Mouse (Mus musculus) kidney, embryonic 16.5 days (tissue): Measurements from ENCODE around the gene Pcdh7. TPM values are rescaled to one million over a fixed set of nuclear protein-coding genes. Genes with fewer than 3 reads are reported as not detected.
A peak's percentile ranks its signal among the peaks of the same experiment; 100 is the strongest.

Experiments
- ATAC-seq: fragments of 200-750 bp; cut with Nextera tagmentation; 2 replicates; pipeline ENCODE4 v1.8.0; 2017; ENCODE audit warnings: moderate TSS enrichment; ENCODE audit not compliant: low FRiP score, low TSS enrichment
- H3K27ac ChIP-seq: fragments of 300-500 bp; sonication (generic); 2 replicates; pipeline ENCODE4 v1.5.1; 2014; ENCODE audit warnings: low read length
- H3K27me3 ChIP-seq: fragments of 300-500 bp; sonication (generic); 2 replicates; pipeline ENCODE4 v1.6.1; 2014; ENCODE audit warnings: low read length, control low read depth, mixed read lengths; ENCODE audit not compliant: insufficient read depth
- H3K36me3 ChIP-seq: fragments of 300-500 bp; sonication (generic); 2 replicates; pipeline ENCODE4 v1.6.1; 2014; ENCODE audit warnings: low read length, control low read depth, mixed read lengths; ENCODE audit not compliant: insufficient read depth
- H3K4me1 ChIP-seq: fragments of 300-500 bp; sonication (generic); 2 replicates; pipeline ENCODE4 v1.6.1; 2014; ENCODE audit warnings: low read length, control low read depth, mixed read lengths; ENCODE audit not compliant: insufficient read depth
- H3K4me2 ChIP-seq: fragments of 300-500 bp; sonication (generic); replicated peaks from 2 replicates; pipeline ENCODE4 v1.6.1; 2014; ENCODE audit warnings: low read depth, low read length
- H3K4me3 ChIP-seq: fragments of 300-500 bp; sonication (generic); 2 replicates; pipeline ENCODE4 v1.5.1; 2014; ENCODE audit warnings: mild to moderate bottlenecking, low read length
- H3K9ac ChIP-seq: fragments of 300-500 bp; sonication (generic); replicated peaks from 2 replicates; pipeline ENCODE4 v1.6.1; 2014; ENCODE audit warnings: low read length
- H3K9me3 ChIP-seq: fragments of 300-500 bp; sonication (generic); 2 replicates; pipeline ENCODE4 v1.6.1; 2016; ENCODE audit warnings: low read length, control low read depth
- WGBS: fragments of 180-500 bp; shearing (Covaris S2); extraction: QIAGEN DNeasy Blood & Tissue Kit; methylation state at CpG from one replicate; pipeline ENCODE4 v1.1.7; 2014; 5-methylcytosine and 5-hydroxymethylcytosine counted together
- polyA plus RNA-seq: library from polyadenylated mRNA; unstranded; fragments of >200 nt; fragmentation: Nextera tagmentation; extraction: Ambion mirVana; gene quantifications from 2 replicates; pipeline ENCODE4 v1.2.1, GENCODE M21; 2015

Pcdh7 gene
- polyA plus RNA-seq, 1 experiment from 2014 or later, result 4.1 TPM

- Histone ChIP-seq H3K9me3 (no peaks in the 10 kb centered on the region), H3K27ac (no peak overlapping the region), H3K27me3 (no peaks in the 10 kb centered on the region), H3K36me3 (no peaks in the 10 kb centered on the region), H3K4me1 (no peaks in the 10 kb centered on the region), H3K4me2 (no peak overlapping the region), H3K4me3 (no peak overlapping the region), H3K9ac (no peak overlapping the region)
- ATAC-seq, result no peak
- WGBS, result 74% methylated on average over 3 of the region's 3 CpGs
Measured at GRCm38 (mm10) chr5:57782546-57782945, 64.8 kb downstream of the Pcdh7 start.

- H3K27me3 ChIP-seq, result no peaks in the 10 kb centered on the region
- no peak overlapping the region for H3K4me3 ChIP-seq
- H3K27ac ChIP-seq, result 0 out of 2 replicates have a peak overlapping the region, but pooled peaks have one; percentile 43
- no peaks in the 10 kb centered on the region for H3K9me3 ChIP-seq
- no peaks in the 10 kb centered on the region for H3K4me1 ChIP-seq
- no peak overlapping the region for H3K9ac ChIP-seq
- WGBS, result 40% methylated on average over 4 of the region's 4 CpGs
- H3K36me3 ChIP-seq, result no peaks in the 10 kb centered on the region
- no peak overlapping the region for H3K4me2 ChIP-seq
- peak; percentile 88 for ATAC-seq
Measured at GRCm38 (mm10) chr5:57788775-57789509, 71.2 kb downstream of the Pcdh7 start.

GRCm38 (mm10) chr5:57796337-57796736 is 78.6 kb downstream of the Pcdh7 start:
- no peaks in the 10 kb centered on the region for H3K9me3 ChIP-seq
- no peak overlapping the region for H3K4me3 ChIP-seq
- peak; percentile 82; the same call in 1 of the 2 replicates for ATAC-seq
- H3K36me3 ChIP-seq, result no peaks in the 10 kb centered on the region
- no peak overlapping the region for H3K9ac ChIP-seq
- H3K27ac ChIP-seq, result no peak overlapping the region
- no peak overlapping the region for H3K4me2 ChIP-seq
- peaks cover 6% of the 10 kb centered on the region; the same call in 1 of the 2 replicates for H3K4me1 ChIP-seq
- no peaks in the 10 kb centered on the region for H3K27me3 ChIP-seq

GRCm38 (mm10) chr5:57797951-57798670 is 80.3 kb downstream of the Pcdh7 start:
- no peak overlapping the region for H3K4me3 ChIP-seq
- H3K4me2 ChIP-seq, result no peak overlapping the region
- H3K27me3 ChIP-seq, result no peaks in the 10 kb centered on the region
- WGBS, result 54% methylated on average over 7 of the region's 7 CpGs
- H3K36me3 ChIP-seq, result no peaks in the 10 kb centered on the region
- peaks cover 6% of the 10 kb centered on the region; the same call in 1 of the 2 replicates for H3K4me1 ChIP-seq
- no peak for ATAC-seq
- no peaks in the 10 kb centered on the region for H3K9me3 ChIP-seq
- H3K27ac ChIP-seq, result no peak overlapping the region
- H3K9ac ChIP-seq, result no peak overlapping the region

GRCm38 (mm10) chr5:57803108-57803507 is 85.3 kb downstream of the Pcdh7 start:
- no peak overlapping the region for H3K27ac ChIP-seq
- H3K4me2 ChIP-seq, result no peak overlapping the region
- H3K36me3 ChIP-seq, result no peaks in the 10 kb centered on the region
- no peaks in the 10 kb centered on the region for H3K9me3 ChIP-seq
- no peak overlapping the region for H3K9ac ChIP-seq
- ATAC-seq, result no peak
- no peak overlapping the region for H3K4me3 ChIP-seq
- 0 out of 2 replicates have a peak, but pooled peaks cover 2% of the 10 kb centered on the region for H3K4me1 ChIP-seq
- no peaks in the 10 kb centered on the region for H3K27me3 ChIP-seq
- WGBS, result 75% methylated on average over 3 of the region's 3 CpGs

GRCm38 (mm10) chr5:57803890-57804289 is 86.1 kb downstream of the Pcdh7 start:
- ATAC-seq, result peak; percentile 54; the same call in 1 of the 2 replicates
- no peaks in the 10 kb centered on the region for H3K27me3 ChIP-seq
- H3K4me3 ChIP-seq, result no peak overlapping the region
- H3K36me3 ChIP-seq, result no peaks in the 10 kb centered on the region
- no peak overlapping the region for H3K27ac ChIP-seq
- 48% methylated on average over 5 of the region's 5 CpGs for whole genome bisulfite sequencing
- no peaks in the 10 kb centered on the region for H3K4me1 ChIP-seq
- no peaks in the 10 kb centered on the region for H3K9me3 ChIP-seq
- H3K9ac ChIP-seq, result no peak overlapping the region
- H3K4me2 ChIP-seq, result no peak overlapping the region

GRCm38 (mm10) chr5:57807350-57807749 is 89.6 kb downstream of the Pcdh7 start:
- no peaks in the 10 kb centered on the region for H3K36me3 ChIP-seq
- no peak overlapping the region for H3K27ac ChIP-seq
- no peak for ATAC-seq
- H3K4me2 ChIP-seq, result no peak overlapping the region
- H3K4me3 ChIP-seq, result no peak overlapping the region
- H3K4me1 ChIP-seq, result no peaks in the 10 kb centered on the region
- no peaks in the 10 kb centered on the region for H3K9me3 ChIP-seq
- WGBS, result 68% methylated on average over 2 of the region's 2 CpGs
- no peaks in the 10 kb centered on the region for H3K27me3 ChIP-seq
- no peak overlapping the region for H3K9ac ChIP-seq

- WGBS, result 63% methylated on average over 1 of the region's 1 CpGs
- Histone ChIP-seq H3K27me3 (no peaks in the 10 kb centered on the region), H3K4me2 (no peak overlapping the region), H3K4me3 (no peak overlapping the region), H3K9me3 (no peaks in the 10 kb centered on the region), H3K9ac (no peak overlapping the region), H3K27ac (no peak overlapping the region), H3K36me3 (no peaks in the 10 kb centered on the region), H3K4me1 (no peaks in the 10 kb centered on the region)
- no peak for ATAC-seq
Measured at GRCm38 (mm10) chr5:57810641-57811040, 92.9 kb downstream of the Pcdh7 start.

GRCm38 (mm10) chr5:57815964-57816589 is 98.3 kb downstream of the Pcdh7 start:
- Histone ChIP-seq H3K27ac (no peak overlapping the region), H3K27me3 (no peaks in the 10 kb centered on the region), H3K9me3 (no peaks in the 10 kb centered on the region), H3K4me2 (no peak overlapping the region), H3K4me3 (no peak overlapping the region), H3K4me1 (peaks cover 7% of the 10 kb centered on the region; the same call in 1 of the 2 replicates), H3K9ac (no peak overlapping the region), H3K36me3 (no peaks in the 10 kb centered on the region)
- no peak for ATAC-seq
- 88% methylated on average over 5 of the region's 5 CpGs for WGBS
